Mouse (Mus musculus) heart, postnatal 14 days (tissue): Measurements from ENCODE around the gene Procr. TPM values are rescaled to one million over a fixed set of nuclear protein-coding genes. Genes with fewer than 3 reads are reported as not detected.

Source experiments
- DNase-seq, 2 experiments: peaks; one replicate each; pipeline ENCODE4 v3.0.0; 2021 to 2022
- intact Hi-C: fragments of 180-260 bp; cut with DNase I; formaldehyde crosslinking; loops from one replicate; pipeline ENCODE4 v1.15.1; 2025
- total RNA-seq, 2 experiments: library from RNA; stranded (reverse); gene quantifications; 2 replicates each; pipeline ENCODE4 v1.2.3; 2021

Procr gene
- total RNA-seq, 2 experiments from 2014 or later: 4.8 to 6.1 TPM

DNA sequence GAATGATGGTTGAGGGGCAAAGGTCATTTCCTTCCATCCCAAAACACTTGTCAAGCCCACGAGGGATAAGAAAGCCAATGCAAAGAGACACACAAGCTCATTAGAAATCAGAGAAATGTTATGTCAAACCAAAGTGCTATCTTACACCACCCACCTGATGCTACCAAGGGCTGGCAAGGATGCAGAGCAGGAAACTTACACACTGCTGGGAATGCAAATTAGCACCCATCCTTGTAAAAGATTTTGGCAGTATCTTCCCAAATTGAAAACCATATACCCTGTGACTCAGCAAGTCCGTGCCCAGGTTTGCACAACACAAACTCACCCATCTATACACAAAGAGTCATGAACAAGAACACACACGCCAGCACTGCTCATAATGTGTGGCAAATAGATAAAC, 5.4 kb upstream of the Procr start:
- intact Hi-C loops: no loop called here
- DNase-seq: no peak

DNA sequence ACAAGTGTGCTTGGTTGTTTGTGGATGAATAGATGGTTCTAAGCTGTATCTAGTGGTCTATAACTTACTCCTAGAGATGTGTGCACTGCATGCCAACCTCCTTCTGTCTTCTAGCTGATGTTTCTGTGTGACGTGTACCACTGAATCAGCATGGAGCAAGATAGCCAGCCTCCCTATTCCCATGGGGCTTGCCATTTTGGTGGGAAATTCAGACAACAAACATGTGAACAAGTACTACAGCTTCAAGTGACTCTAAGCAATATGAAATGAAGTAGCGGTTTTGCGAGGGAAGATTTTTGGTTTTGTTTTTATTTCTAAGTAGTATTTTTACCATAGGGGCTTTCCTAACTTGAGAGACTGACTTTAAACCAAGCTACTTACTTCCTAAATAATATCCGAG, 1.5 kb upstream of the Procr start:
- intact Hi-C loops: no loop called here
- DNase-seq: no peak

- peak; percentile 42 to 66 for DNase-seq
- intact Hi-C loops: loop anchor here (2.0 kb wide), 1 partner anchor 59 kb away; no protein-coding TSS in a partner anchor
These were observed 4.8 kb downstream of the Procr start for GRCm38 (mm10) chr2:155755746-155756145.

- intact Hi-C loops: no loop called here
These were observed 6.1 kb downstream of the Procr start for GRCm38 (mm10) chr2:155756855-155757566.

GRCm38 (mm10) chr2:155764679-155765418, 13.9 kb downstream of the Procr start:
- intact Hi-C loops: loop anchor here (1.0 to 2.0 kb wide), 3 partner anchors 69 to 248 kb away; partner anchors contain the start of gene Acss2
- peak; percentile 71 to 88 for DNase-seq

More at GRCm38 (mm10) chr2:155756855-155757566, 6.1 kb downstream of the Procr start:
- DNase-seq: no peak

GRCm38 (mm10) chr2:155773664-155774063, 22.7 kb downstream of the Procr start:
- intact Hi-C loops: no loop called here
- no peak for DNase-seq

DNA sequence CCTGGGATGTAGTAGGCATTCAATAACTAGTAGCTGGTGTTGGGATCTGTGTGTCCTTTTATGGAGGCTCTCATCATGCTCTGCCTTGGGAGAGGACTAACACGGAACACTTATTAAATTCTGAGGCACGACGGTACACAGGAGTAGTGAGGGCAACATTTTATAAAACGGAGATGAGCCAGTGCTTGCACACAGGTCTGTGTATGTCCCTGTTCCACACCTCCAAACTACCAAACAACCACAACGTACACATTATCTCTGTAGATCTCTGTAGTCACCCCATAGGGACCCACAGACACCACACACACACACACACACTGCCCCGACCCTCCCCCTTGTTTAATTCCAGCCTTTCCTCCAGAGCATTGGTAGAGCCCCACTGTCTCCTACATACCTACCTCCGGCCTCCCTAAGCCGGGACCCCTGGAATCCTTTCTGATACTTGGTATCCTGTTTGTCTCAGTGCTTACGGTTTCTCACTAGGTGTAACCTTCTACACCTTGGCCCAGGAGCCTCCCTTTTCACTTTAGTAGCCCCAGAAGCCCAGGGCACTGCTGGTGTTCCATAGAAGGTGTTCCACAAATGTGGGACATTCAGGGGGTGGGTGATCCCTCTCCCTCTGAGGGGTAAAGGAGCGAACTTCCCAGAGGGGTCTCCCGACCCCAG, 23.5 kb downstream of the Procr start:
- no peak for DNase-seq
- intact Hi-C loops: no loop called here

- no peak for DNase-seq
- intact Hi-C loops: no loop called here
These were observed 24.2 kb downstream of the Procr start, which contains the start of gene Mmp24 for GRCm38 (mm10) chr2:155774927-155775684. Gene Mmp24 (plus strand): TSS chr2:155775342.

GRCm38 (mm10) chr2:155775685-155776263, 24.9 kb downstream of the Procr start:
- intact Hi-C loops: no loop called here
- DNase-seq: peak; percentile 80 to 82

GRCm38 (mm10) chr2:155776824-155777687, 26.1 kb downstream of the Procr start:
- intact Hi-C loops: no loop called here
- DNase-seq: no peak

DNA sequence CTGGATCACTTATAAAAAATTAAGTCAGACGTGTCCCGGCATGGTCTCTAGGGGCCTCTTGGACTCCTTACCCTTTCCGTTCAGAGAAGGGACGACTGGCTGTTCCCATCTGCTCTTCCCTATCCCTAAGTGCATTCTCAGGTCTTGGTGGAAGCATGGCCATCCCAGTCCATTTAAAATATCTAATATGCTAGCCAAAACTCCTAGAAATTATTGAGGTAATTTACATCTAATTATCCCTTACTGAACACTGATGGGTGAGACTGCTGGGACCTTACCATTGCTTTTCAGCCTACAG, 26.7 kb downstream of the Procr start:
- DNase-seq: no peak
- intact Hi-C loops: no loop called here

DNA sequence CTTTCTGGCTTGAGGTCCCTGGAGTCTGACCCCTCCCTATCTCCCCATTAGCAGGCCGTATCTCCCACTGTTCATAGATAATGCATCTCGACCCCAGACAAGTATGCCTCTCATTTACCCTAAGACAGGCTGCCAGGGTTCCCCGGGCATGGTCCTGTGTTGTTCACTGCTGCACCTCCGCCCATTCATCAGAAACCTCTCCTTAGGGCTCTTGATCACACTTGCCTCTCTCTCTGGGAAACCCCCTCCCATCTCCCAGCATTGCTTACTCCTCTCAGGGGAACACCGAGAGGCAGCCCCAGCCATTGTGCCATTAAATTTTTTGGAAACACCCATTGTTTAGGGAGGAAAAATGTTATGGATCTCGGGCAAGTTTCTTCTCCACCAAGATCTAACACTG, 27.1 kb downstream of the Procr start:
- intact Hi-C loops: no loop called here
- DNase-seq: no peak

DNA sequence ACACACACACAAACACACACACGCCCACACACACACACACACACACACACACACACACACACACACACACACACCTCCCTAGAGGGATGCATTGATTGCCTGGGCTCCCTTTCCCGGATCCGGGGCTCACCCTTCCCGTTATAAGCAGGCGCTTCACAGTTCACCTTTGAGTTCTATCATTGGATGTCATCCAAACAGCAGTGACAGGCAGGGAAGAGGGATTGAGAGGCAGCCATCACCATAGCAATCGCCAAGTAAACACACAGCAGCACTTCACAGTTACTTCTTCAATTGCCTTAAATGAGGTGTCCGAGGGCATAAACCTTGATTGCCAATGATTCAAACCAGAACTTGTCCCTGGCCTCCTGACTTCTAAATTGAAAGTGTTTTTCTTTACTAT, 28.1 kb downstream of the Procr start:
- intact Hi-C loops: no loop called here
- no peak for DNase-seq

DNA sequence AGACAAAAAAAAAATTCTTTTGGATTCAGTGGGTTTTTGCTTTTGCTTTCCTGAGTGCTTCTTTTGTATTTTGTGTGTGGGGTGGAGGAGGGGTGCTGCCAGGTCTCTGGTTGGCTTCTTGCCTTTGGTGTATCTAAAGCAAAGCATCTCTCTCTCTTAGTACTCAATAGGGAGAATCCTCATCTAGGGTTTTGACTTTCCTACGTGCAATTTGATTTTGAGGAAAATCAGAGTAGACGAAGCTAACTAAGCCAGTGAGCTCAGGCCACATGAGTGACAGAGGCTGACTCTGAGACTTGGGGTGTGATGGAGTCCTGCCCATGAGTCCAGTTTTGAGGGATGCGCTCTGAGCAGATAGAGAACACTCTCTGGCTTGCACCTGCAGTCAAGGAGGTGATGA, 28.6 kb downstream of the Procr start:
- DNase-seq: no peak
- intact Hi-C loops: no loop called here

- intact Hi-C loops: no loop called here
- no peak for DNase-seq
These were observed 33.6 kb downstream of the Procr start for GRCm38 (mm10) chr2:155784534-155784933.

- intact Hi-C loops: no loop called here
These were observed 36.0 kb downstream of the Procr start for GRCm38 (mm10) chr2:155786905-155787304.

GRCm38 (mm10) chr2:155787949-155788931, 37.3 kb downstream of the Procr start:
- intact Hi-C loops: no loop called here
- no peak for DNase-seq

More at GRCm38 (mm10) chr2:155786905-155787304, 36.0 kb downstream of the Procr start:
- no peak for DNase-seq

- intact Hi-C loops: no loop called here
These were observed 42.0 kb downstream of the Procr start for GRCm38 (mm10) chr2:155792899-155793298.

More at GRCm38 (mm10) chr2:155792899-155793298, 42.0 kb downstream of the Procr start:
- DNase-seq: no peak
